Mouse (Mus musculus): Measurements from ENCODE around the gene Sema4g. TPM values are rescaled to one million over a fixed set of nuclear protein-coding genes. Genes with fewer than 3 reads are reported as not detected.
A peak's percentile ranks its signal among the peaks of the same experiment; 100 is the strongest.
"Not testable (repeated sequence)": the region's sequence is repeated elsewhere in the genome, so short reads cannot be mapped to it uniquely, and the experiment has no call there.

The Sema4g gene
- polyA plus RNA-seq, 1 experiment from 2014 or later: 6.5 TPM

DNA sequence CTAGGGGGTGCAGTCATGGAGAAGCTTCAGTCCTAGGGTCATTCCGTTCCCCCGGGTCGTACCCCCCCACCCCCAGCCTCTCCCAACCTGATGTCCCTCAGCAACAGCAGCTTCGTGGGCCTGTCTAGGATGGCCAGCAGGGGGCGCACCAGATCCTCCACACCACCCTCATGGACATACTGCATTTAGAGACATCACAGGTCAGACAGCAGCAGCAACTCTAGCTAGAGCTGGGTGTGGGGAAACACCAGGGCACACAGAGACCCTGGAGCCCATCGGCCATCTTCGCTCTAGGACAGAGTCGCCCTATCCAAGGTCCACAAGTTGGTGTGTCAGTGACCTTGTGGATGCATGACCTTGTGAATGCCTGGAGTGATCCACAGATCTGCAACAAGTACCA is 41.2 kb downstream of the Sema4g start:
- peaks cover 37% of the 10 kb centered on the region for H3K36me3 ChIP-seq (ENCODE audit: insufficient read depth, low read length)
- no peak overlapping the region for H3K4me2 ChIP-seq (replicated peaks; ENCODE audit: low read depth, low read length)
- no peaks in the 10 kb centered on the region for H3K9me3 ChIP-seq (ENCODE audit: low read length)
- H3K4me3 ChIP-seq (ENCODE audit: low read length): no peak overlapping the region
- WGBS: 29% methylated on average over 8 of the region's 8 CpGs
- no peak overlapping the region for H3K27ac ChIP-seq (ENCODE audit: low read length)
- H3K27me3 ChIP-seq (ENCODE audit: insufficient read depth, low read length): no peaks in the 10 kb centered on the region
- H3K4me1 ChIP-seq (ENCODE audit: insufficient read depth, low read length): peaks cover 26% of the 10 kb centered on the region
- no peak overlapping the region for H3K9ac ChIP-seq (replicated peaks; ENCODE audit: low read length)
- ATAC-seq (ENCODE audit: low FRiP score, low TSS enrichment): peak; percentile 33

DNA sequence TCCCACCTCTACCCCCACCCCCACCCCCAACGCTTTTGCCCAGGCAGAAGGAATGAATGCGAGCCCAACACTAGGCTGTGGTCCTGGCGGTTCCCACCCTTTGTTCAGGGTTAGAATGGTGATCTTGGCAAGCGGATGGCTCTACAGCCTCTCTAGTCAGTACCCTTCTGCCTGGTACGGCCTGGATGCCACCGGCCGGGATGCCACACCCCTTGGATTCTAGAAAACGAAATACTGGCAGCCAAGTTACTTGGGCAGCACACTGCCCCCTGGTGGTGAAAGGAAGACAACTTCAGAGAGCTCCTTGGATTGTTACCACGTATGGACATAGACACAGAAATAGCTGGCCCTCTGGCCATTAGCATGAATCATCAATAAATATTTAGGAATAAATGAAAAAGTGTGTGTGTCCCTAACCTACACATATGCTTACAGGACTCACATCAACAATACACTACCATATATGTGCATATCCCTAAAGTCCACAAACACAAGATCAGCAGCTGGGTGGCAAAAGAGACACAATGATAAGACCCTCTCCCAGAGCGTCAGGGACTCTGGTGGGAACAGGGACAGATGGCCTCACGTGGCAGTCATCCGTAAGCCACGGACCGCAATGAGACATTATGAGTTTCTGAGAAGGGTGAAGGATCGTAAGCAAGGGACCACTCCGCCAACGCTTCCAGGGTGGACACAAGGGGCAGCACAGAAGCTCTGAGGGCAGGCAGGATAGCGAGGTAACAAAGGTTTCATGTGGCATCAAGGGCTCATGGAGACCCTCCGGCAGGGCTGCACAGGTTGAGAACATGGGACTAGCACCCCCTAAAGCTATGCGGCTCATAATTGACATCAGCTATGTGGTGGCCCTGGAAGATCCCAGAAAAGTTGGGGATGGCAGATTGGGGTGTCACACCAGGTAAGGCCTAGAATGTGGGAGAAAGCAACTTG is 42.1 kb downstream of the Sema4g start:
- Histone ChIP-seq H3K36me3 (ENCODE audit: insufficient read depth, low read length) (peaks cover 27% of the 10 kb centered on the region), H3K4me2 (replicated peaks; ENCODE audit: low read depth, low read length) (peak overlapping the region; percentile 42), H3K27me3 (ENCODE audit: insufficient read depth, low read length) (no peaks in the 10 kb centered on the region), H3K9ac (replicated peaks; ENCODE audit: low read length) (no peak overlapping the region), H3K27ac (ENCODE audit: low read length) (no peak overlapping the region), H3K4me3 (ENCODE audit: low read length) (peak overlapping the region; percentile 14), H3K4me1 (ENCODE audit: insufficient read depth, low read length) (peaks cover 26% of the 10 kb centered on the region), H3K9me3 (ENCODE audit: low read length) (no peaks in the 10 kb centered on the region)
- ATAC-seq (ENCODE audit: low FRiP score, low TSS enrichment): peak; percentile 16; the same call in 1 of the 2 replicates
- 39% methylated on average over 20 of the region's 20 CpGs for WGBS

DNA sequence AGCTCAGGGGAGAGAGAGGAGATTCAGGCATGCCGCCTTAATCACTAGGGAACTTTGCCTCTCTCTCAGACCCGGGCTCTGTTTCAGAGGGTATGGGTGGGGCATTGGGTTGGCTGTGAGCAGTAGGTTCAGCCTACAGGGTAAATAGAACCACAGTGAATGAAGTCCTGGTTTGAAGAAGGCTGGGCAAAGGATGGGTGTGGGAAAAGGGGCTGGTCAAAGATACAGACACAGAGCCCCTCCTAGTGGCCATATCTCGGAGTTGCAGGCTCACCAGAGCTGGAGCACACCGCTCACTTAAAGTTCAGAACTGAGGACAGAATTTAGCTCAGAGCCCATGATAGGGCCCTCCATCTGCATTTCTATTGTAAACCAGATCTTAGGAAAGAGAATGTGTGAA is 42.9 kb downstream of the Sema4g start:
- Histone ChIP-seq H3K27ac (ENCODE audit: low read length) (no peak overlapping the region), H3K36me3 (ENCODE audit: insufficient read depth, low read length) (peaks cover 20% of the 10 kb centered on the region), H3K9me3 (ENCODE audit: low read length) (no peaks in the 10 kb centered on the region), H3K9ac (replicated peaks; ENCODE audit: low read length) (no peak overlapping the region), H3K27me3 (ENCODE audit: insufficient read depth, low read length) (no peaks in the 10 kb centered on the region), H3K4me1 (ENCODE audit: insufficient read depth, low read length) (peaks cover 26% of the 10 kb centered on the region), H3K4me2 (replicated peaks; ENCODE audit: low read depth, low read length) (no peak overlapping the region), H3K4me3 (ENCODE audit: low read length) (no peak overlapping the region)
- ATAC-seq (ENCODE audit: low FRiP score, low TSS enrichment): peak; percentile 43; the same call in 1 of the 2 replicates
- 20% methylated on average over 4 of the region's 4 CpGs for WGBS

DNA sequence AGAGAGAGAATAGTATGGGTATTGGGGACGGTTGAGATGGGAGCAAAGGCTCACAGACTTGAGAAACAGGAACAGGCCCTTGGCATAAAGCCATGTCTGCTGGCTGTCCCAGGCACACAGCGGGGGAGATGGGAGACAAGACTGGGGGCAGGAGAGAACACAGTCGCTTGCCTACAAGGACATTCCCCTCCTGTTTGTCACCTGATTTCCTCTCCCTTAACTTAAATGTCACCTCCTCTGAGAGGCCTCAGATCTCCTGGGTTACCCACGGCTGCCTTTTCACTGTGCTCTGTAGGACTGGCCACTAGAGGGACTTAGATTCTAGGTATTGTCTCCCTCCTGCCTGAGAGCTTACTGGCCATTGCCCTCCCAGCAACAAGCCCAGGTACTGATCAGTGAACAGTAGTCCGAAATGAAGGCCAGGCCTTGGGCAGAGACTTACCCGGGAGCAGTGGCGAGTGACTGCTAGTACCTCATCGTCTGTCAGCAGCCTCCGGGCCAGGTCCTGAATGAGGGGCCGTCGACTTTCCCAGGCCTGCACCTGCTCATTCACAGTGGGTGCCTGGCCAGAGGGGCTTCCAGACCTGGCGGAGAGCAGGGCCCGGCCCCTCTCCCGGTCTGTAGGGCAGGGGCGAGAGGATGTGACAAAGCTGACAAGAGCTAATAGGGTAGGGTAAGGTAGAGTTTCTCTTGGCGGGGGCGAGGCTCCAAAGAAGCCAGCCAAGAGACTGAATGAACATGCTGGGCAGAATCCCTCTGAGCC is 43.9 kb downstream of the Sema4g start:
- Histone ChIP-seq H3K4me1 (ENCODE audit: insufficient read depth, low read length) (peaks cover 24% of the 10 kb centered on the region), H3K27ac (ENCODE audit: low read length) (no peak overlapping the region), H3K4me2 (replicated peaks; ENCODE audit: low read depth, low read length) (no peak overlapping the region), H3K4me3 (ENCODE audit: low read length) (no peak overlapping the region), H3K27me3 (ENCODE audit: insufficient read depth, low read length) (no peaks in the 10 kb centered on the region), H3K36me3 (ENCODE audit: insufficient read depth, low read length) (peaks cover 10% of the 10 kb centered on the region; the same call in 1 of the 2 replicates), H3K9me3 (ENCODE audit: low read length) (no peaks in the 10 kb centered on the region), H3K9ac (replicated peaks; ENCODE audit: low read length) (peak overlapping the region; percentile 31)
- WGBS: 56% methylated on average over 17 of the region's 17 CpGs
- ATAC-seq (ENCODE audit: low FRiP score, low TSS enrichment): no peak

DNA sequence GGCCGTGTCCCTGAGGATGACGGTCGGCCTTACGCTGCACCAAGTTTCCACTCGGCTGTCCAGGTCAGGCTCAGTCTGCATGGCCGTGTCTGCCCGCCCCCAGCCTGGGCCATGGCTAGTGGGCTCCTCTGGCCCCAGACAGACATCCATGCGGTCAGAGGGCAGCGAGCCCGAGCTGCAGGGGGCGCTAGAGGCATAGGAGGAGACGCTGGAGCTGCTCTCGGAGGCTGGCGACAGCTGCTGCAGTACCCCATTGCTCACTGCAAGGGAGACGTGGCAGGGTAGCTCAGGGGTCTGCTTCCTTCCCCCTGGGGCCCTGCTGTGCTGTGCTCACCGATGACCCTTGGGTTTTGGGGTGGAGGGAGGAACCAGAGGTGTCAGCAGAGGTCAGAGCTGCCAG is 48.0 kb downstream of the Sema4g start:
- no peaks in the 10 kb centered on the region for H3K9me3 ChIP-seq (ENCODE audit: low read length)
- H3K4me2 ChIP-seq (replicated peaks; ENCODE audit: low read depth, low read length): no peak overlapping the region
- H3K27ac ChIP-seq (ENCODE audit: low read length): no peak overlapping the region
- peaks cover 5% of the 10 kb centered on the region; the same call in 1 of the 2 replicates for H3K4me1 ChIP-seq (ENCODE audit: insufficient read depth, low read length)
- no peak overlapping the region for H3K4me3 ChIP-seq (ENCODE audit: low read length)
- no peaks in the 10 kb centered on the region for H3K36me3 ChIP-seq (ENCODE audit: insufficient read depth, low read length)
- ATAC-seq (ENCODE audit: low FRiP score, low TSS enrichment): no peak
- no peak overlapping the region for H3K9ac ChIP-seq (replicated peaks; ENCODE audit: low read length)
- peaks cover 15% of the 10 kb centered on the region; the same call in 1 of the 2 replicates for H3K27me3 ChIP-seq (ENCODE audit: insufficient read depth, low read length)
- WGBS: 23% methylated on average over 16 of the region's 16 CpGs

DNA sequence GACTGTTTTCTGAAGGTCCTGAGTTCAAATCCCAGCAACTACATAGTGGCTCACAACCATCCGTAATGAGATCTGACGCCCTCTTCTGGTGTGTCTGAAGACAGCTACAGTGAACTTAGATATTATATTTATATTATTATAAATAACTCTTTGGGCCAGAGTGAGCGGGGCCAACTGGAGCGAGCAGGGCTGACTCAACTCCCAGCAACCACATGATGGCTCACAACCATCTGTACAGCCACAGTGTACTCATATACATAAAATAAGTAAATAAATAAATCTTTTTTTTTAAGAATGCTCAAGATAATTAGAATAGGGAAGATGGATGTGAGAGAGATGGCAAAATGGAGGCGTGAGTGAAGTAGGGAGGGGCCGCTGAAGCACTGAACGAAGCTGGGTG is 49.3 kb downstream of the Sema4g start:
- not testable (repeated sequence) for H3K9me3 ChIP-seq (ENCODE audit: low read length); ATAC-seq (ENCODE audit: low FRiP score, low TSS enrichment); H3K4me2 ChIP-seq (replicated peaks; ENCODE audit: low read depth, low read length); H3K9ac ChIP-seq (replicated peaks; ENCODE audit: low read length); H3K36me3 ChIP-seq (ENCODE audit: insufficient read depth, low read length); H3K4me3 ChIP-seq (ENCODE audit: low read length); H3K4me1 ChIP-seq (ENCODE audit: insufficient read depth, low read length); H3K27ac ChIP-seq (ENCODE audit: low read length)
- H3K27me3 ChIP-seq (ENCODE audit: insufficient read depth, low read length): peaks cover 15% of the 10 kb centered on the region; the same call in 1 of the 2 replicates
- WGBS: 89% methylated on average over 7 of the region's 7 CpGs

DNA sequence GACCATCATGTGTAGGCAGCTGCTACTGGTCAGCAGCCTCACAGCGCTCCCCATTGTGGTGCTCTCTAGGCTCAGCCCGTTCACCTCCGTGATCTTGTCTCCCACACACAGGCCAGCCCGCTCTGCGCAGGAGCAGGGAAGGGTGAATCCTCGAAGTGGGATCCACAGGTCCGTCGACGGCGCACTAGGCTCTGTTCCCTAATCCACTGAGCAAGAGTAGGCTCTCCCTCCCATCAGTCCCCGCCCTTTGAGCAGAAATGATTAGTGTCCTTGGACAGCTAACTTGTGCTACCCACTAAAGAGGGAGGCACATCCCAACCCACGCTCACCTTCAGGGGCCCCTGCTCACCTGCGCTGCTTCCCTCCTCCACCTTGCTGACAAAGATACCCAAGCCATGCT is 51.3 kb downstream of the Sema4g start:
- WGBS: 44% methylated on average over 13 of the region's 13 CpGs

DNA sequence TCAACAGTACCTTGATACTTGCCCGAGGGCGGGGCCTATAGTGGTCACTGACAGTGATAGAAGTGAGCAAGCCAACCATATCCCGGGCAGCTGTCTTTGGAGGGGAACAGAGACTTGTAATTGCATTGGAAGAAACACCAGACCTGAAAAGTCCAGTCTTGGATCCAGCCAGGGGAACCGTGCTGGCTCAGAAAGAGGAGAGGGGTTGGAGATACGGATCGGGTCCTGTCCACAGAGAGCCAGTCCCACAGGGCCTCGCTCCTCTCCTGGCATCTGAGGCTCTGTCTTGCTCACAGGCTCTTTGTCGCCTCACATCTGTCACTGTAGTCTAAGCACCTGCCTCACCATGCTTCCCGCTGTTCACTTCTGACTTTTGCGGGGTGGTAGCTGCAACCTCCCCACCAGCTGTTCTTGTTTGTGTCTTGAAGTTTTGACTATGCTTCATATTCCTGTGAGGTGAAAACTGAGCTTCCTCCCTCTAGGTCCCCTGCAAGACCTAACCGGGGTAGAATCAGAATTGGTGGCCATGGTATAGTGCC is 55.6 kb downstream of the Sema4g start:
- Histone ChIP-seq H3K9ac (replicated peaks; ENCODE audit: low read length) (no peak overlapping the region), H3K4me3 (ENCODE audit: low read length) (no peak overlapping the region), H3K9me3 (ENCODE audit: low read length) (no peaks in the 10 kb centered on the region), H3K4me1 (ENCODE audit: insufficient read depth, low read length) (peaks cover 32% of the 10 kb centered on the region), H3K27me3 (ENCODE audit: insufficient read depth, low read length) (peaks cover 27% of the 10 kb centered on the region), H3K36me3 (ENCODE audit: insufficient read depth, low read length) (no peaks in the 10 kb centered on the region), H3K4me2 (replicated peaks; ENCODE audit: low read depth, low read length) (no peak overlapping the region), H3K27ac (ENCODE audit: low read length) (no peak overlapping the region)
- WGBS: 46% methylated on average over 11 of the region's 11 CpGs
- no peak for ATAC-seq (ENCODE audit: low FRiP score, low TSS enrichment)

More for the DNA sequence above, 51.3 kb downstream of the Sema4g start:
- Histone ChIP-seq H3K9ac (replicated peaks; ENCODE audit: low read length) (no peak overlapping the region), H3K4me3 (ENCODE audit: low read length) (no peak overlapping the region), H3K4me1 (ENCODE audit: insufficient read depth, low read length) (peaks cover 5% of the 10 kb centered on the region; the same call in 1 of the 2 replicates), H3K36me3 (ENCODE audit: insufficient read depth, low read length) (no peaks in the 10 kb centered on the region), H3K27me3 (ENCODE audit: insufficient read depth, low read length) (peaks cover 24% of the 10 kb centered on the region), H3K9me3 (ENCODE audit: low read length) (no peaks in the 10 kb centered on the region), H3K4me2 (replicated peaks; ENCODE audit: low read depth, low read length) (no peak overlapping the region), H3K27ac (ENCODE audit: low read length) (no peak overlapping the region)
- ATAC-seq (ENCODE audit: low FRiP score, low TSS enrichment): 0 out of 2 replicates have a peak, but pooled peaks have one; percentile 27

DNA sequence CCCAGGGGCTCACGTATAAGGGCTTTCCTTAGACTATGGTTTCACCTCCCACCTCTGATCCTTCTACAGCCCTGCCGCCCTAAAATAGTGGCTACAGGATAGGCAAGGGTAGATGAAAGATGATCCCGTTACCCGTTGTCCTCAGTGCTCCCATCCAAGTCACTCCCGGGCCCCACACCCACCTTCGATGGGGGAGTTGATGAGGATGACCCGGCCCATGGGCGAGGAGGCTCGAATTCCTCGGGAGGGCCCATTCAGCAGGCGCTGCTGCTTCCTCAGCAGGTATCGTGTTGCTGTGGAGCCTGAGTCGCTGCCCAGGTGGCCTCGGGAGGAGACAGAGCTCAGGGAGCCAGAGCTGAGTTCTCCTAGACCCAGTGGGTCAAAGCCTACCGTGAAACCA is 56.3 kb downstream of the Sema4g start:
- H3K9me3 ChIP-seq (ENCODE audit: low read length): no peaks in the 10 kb centered on the region
- peaks cover 32% of the 10 kb centered on the region for H3K4me1 ChIP-seq (ENCODE audit: insufficient read depth, low read length)
- peaks cover 23% of the 10 kb centered on the region for H3K27me3 ChIP-seq (ENCODE audit: insufficient read depth, low read length)
- H3K9ac ChIP-seq (replicated peaks; ENCODE audit: low read length): no peak overlapping the region
- no peaks in the 10 kb centered on the region; the same call in 1 of the 2 replicates for H3K36me3 ChIP-seq (ENCODE audit: insufficient read depth, low read length)
- H3K27ac ChIP-seq (ENCODE audit: low read length): no peak overlapping the region
- H3K4me2 ChIP-seq (replicated peaks; ENCODE audit: low read depth, low read length): no peak overlapping the region
- 18% methylated on average over 15 of the region's 15 CpGs for WGBS
- ATAC-seq (ENCODE audit: low FRiP score, low TSS enrichment): peak; percentile 31; the same call in 1 of the 2 replicates
- no peak overlapping the region for H3K4me3 ChIP-seq (ENCODE audit: low read length)
